Mouse (Mus musculus) embryo, embryonic 10.5 days (tissue): ENCODE results near the gene Gm5861.
"Not testable (repeated sequence)": the region's sequence is repeated elsewhere in the genome, so short reads cannot be mapped to it uniquely, and the experiment has no call there.

Experiments
- DNase-seq: peaks from one replicate; pipeline ENCODE4 v3.0.0-alpha.2; 2015; ENCODE audit warnings: low spot score

Gene Gm5861

GRCm38 (mm10) chr5:11182772-11183171, at the start of gene Gm5861:
Gene Gm5861, plus strand, starts transcription at chr5:11183072.
- DNase-seq, result not testable (repeated sequence)

- not testable (repeated sequence) for DNase-seq
Observed at GRCm38 (mm10) chr5:11138031-11138430, 44.8 kb upstream of the Gm5861 start.
